Mouse (Mus musculus): ENCODE measurements at regions not wholly inside any gene's neighbourhood (a gene's known extent, or its start where the extent isn't known, plus 50 kb on each side); places are given as distances from the start of the nearest gene placed in this dataset.
A peak's percentile ranks its signal among the peaks of the same experiment; 100 is the strongest.

DNA sequence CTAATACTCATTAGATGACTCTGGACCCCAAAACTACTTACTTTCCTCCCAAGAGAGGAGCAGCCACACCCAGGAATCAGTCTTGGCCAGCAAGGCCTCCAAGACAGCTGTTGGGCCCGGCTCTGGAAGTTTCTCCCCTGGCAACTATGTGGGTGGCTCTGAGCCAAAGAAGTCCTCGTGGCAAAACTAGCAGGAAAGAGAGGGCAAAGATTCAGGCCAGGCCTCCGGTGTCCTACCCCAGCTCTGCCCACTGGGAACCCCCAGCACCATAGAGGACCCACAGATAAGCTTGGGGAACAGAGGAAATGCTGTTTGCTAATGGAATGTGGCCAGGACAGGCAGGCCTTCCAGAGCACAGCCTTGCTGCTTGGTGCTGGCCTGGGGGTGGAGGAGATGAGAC is 51.9 kb upstream of the Kdm8 start:
- no peak for ATAC-seq (replicated peaks; ENCODE audit: low FRiP score)
- peaks cover 11% of the 10 kb centered on the region for H3K4me1 ChIP-seq
- H3K36me3 ChIP-seq: no peaks in the 10 kb centered on the region
- H3K4me3 ChIP-seq (replicated peaks): no peak overlapping the region
- H3K4me2 ChIP-seq: no peak overlapping the region
- no peaks in the 10 kb centered on the region for H3K9me3 ChIP-seq (replicated peaks)
- H3K9ac ChIP-seq: no peak overlapping the region
- H3K27ac ChIP-seq: no peak overlapping the region
- H3K27me3 ChIP-seq: 0 out of 2 replicates have a peak, but pooled peaks cover 7% of the 10 kb centered on the region
- 56% methylated on average over 3 of the region's 3 CpGs for WGBS

GRCm38 (mm10) chr7:125393228-125393627 is 51.2 kb upstream of the Kdm8 start:
- peak; percentile 61 for ATAC-seq (replicated peaks; ENCODE audit: low FRiP score)
- H3K27ac ChIP-seq: peak overlapping the region; percentile 64; the same call in 1 of the 2 replicates
- H3K4me2 ChIP-seq: peak overlapping the region; percentile 84
- H3K9ac ChIP-seq: peak overlapping the region; percentile 43
- H3K4me3 ChIP-seq (replicated peaks): peak overlapping the region; percentile 46
- no peaks in the 10 kb centered on the region for H3K9me3 ChIP-seq (replicated peaks)
- H3K4me1 ChIP-seq: peaks cover 11% of the 10 kb centered on the region
- H3K27me3 ChIP-seq: 0 out of 2 replicates have a peak, but pooled peaks cover 7% of the 10 kb centered on the region
- WGBS: 2% methylated on average over 16 of the region's 16 CpGs
- H3K36me3 ChIP-seq: no peaks in the 10 kb centered on the region

DNA sequence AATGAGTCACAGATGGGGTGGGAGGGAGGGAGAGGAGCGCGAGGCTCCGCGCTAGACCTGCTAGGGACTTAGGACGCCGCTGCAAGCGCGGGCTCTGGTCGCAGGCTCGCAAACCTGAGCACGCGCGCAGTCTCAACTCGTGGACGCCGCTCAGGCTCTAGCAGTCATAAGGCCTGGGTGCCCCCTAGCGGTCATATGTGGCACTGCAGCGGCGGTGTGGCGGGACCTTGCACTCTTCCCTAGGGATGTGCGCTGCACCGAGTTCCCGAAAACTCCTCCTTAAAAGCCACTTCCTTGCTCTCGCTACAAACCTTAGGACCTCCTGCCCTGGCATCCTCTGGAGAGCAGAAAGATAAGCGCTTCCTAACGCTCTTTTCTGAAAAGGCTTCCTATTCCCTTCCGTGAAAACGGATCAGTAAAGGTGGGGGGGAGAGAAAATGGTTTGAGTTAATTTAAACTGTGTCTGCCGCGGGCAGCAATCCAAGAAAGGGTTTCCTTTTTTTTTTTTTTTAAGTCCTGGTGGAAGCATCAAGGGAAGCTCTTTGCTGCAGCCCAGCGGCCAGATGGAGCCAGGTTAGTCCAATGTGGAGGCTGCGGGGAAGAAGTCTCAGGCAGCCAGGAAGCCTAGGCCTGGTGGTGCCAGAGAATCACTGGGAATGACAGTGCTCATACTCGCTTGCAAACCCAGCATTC is 50.7 kb upstream of the Kdm8 start:
- H3K4me2 ChIP-seq: peak overlapping the region; percentile 84
- peaks cover 11% of the 10 kb centered on the region for H3K4me1 ChIP-seq
- peak overlapping the region; percentile 64; the same call in 1 of the 2 replicates for H3K27ac ChIP-seq
- H3K9ac ChIP-seq: peak overlapping the region; percentile 43; the same call in 1 of the 2 replicates
- no peaks in the 10 kb centered on the region for H3K36me3 ChIP-seq
- whole genome bisulfite sequencing: 1% methylated on average over 33 of the region's 33 CpGs
- H3K9me3 ChIP-seq (replicated peaks): no peaks in the 10 kb centered on the region
- H3K27me3 ChIP-seq: 0 out of 2 replicates have a peak, but pooled peaks cover 7% of the 10 kb centered on the region
- H3K4me3 ChIP-seq (replicated peaks): peak overlapping the region; percentile 46
- peak; percentile 85 for ATAC-seq (replicated peaks; ENCODE audit: low FRiP score)
